Mouse (Mus musculus) olfactory bulb, adult 2 months (tissue): Measurements from ENCODE around the gene Nr5a2. TPM values are rescaled to one million over a fixed set of nuclear protein-coding genes. Genes with fewer than 3 reads are reported as not detected.

Source experiments
- H3K27ac ChIP-seq: fragments of 200-500 bp; 2 replicates; pipeline ENCODE4 v1.5.1; 2012; ENCODE audit warnings: low read depth, low read length; ENCODE audit not compliant: insufficient read depth
- H3K4me1 ChIP-seq: fragments of 200-500 bp; 2 replicates; pipeline ENCODE4 v1.6.1; 2012; ENCODE audit warnings: low read length; ENCODE audit not compliant: control insufficient read depth, insufficient read depth
- H3K4me3 ChIP-seq: fragments of 200-500 bp; 2 replicates; pipeline ENCODE4 v1.5.1; 2012; ENCODE audit warnings: mild to moderate bottlenecking, low read depth, low read length, moderate library complexity; ENCODE audit not compliant: insufficient read depth
- CTCF ChIP-seq: fragments of 200-500 bp; IDR thresholded peaks from 2 replicates; pipeline ENCODE4 v1.5.1; 2012; ENCODE audit warnings: low read depth, mild to moderate bottlenecking, low read length, moderate library complexity; ENCODE audit not compliant: insufficient read depth
- POLR2A ChIP-seq: fragments of 200-500 bp; IDR thresholded peaks from 2 replicates; pipeline ENCODE4 v1.6.1; 2012; ENCODE audit warnings: mild to moderate bottlenecking, low read depth, low read length, moderate library complexity; ENCODE audit not compliant: insufficient read depth
- WGBS: fragments of 180-500 bp; shearing (Covaris S2); methylation state at CpG from one replicate; pipeline ENCODE4 v1.1.7; 2018; 5-methylcytosine and 5-hydroxymethylcytosine counted together
- polyA plus RNA-seq: library from polyadenylated mRNA; stranded (reverse); fragments of >200 nt; gene quantifications from 2 replicates; pipeline ENCODE4 v1.2.4, GENCODE M21; 2012; ENCODE audit warnings: low replicate concordance; ENCODE audit not compliant: missing spikeins, insufficient read depth, insufficient read length

Gene Nr5a2
- polyA plus RNA-seq, 1 experiment, result not detected

GRCm38 (mm10) chr1:136966728-136967386 lies 6.6 kb upstream of the Nr5a2 start:
- no peak for TF ChIP-seq POLR2A
- TF ChIP-seq CTCF, result no peak
- H3K4me1 ChIP-seq, result no peaks in the 10 kb centered on the region
- 86% methylated on average over 12 of the region's 12 CpGs for WGBS
- H3K4me3 ChIP-seq, result no peak overlapping the region
- no peak overlapping the region for H3K27ac ChIP-seq

GRCm38 (mm10) chr1:136959491-136959890 lies 757 bp downstream of the Nr5a2 start:
- no peak overlapping the region for H3K27ac ChIP-seq
- TF ChIP-seq CTCF, result no peak
- TF ChIP-seq POLR2A, result no peak
- H3K4me3 ChIP-seq, result no peak overlapping the region
- H3K4me1 ChIP-seq, result no peaks in the 10 kb centered on the region
- 88% methylated on average over 1 of the region's 1 CpGs for WGBS

GRCm38 (mm10) chr1:136958666-136959065 lies 1.6 kb downstream of the Nr5a2 start:
- H3K4me3 ChIP-seq, result no peak overlapping the region
- no peaks in the 10 kb centered on the region for H3K4me1 ChIP-seq
- H3K27ac ChIP-seq, result no peak overlapping the region
- TF ChIP-seq CTCF, result no peak
- no peak for TF ChIP-seq POLR2A
- WGBS, result 23% methylated on average over 9 of the region's 9 CpGs

- no peaks in the 10 kb centered on the region for H3K4me1 ChIP-seq
- WGBS, result 2% methylated on average over 13 of the region's 13 CpGs
- no peak overlapping the region for H3K4me3 ChIP-seq
- no peak overlapping the region for H3K27ac ChIP-seq
- TF ChIP-seq POLR2A (no peak), CTCF (no peak)
These were observed 2.1 kb downstream of the Nr5a2 start for GRCm38 (mm10) chr1:136958185-136958584.

- peaks cover 4% of the 10 kb centered on the region for H3K4me1 ChIP-seq
- WGBS, result 37% methylated on average over 8 of the region's 8 CpGs
These were observed 2.6 kb downstream of the Nr5a2 start for GRCm38 (mm10) chr1:136957696-136958095.

GRCm38 (mm10) chr1:136954108-136954494 lies 6.1 kb downstream of the Nr5a2 start:
- Histone ChIP-seq H3K4me1 (peaks cover 11% of the 10 kb centered on the region), H3K4me3 (no peak overlapping the region), H3K27ac (no peak overlapping the region)
- 71% methylated on average over 3 of the region's 3 CpGs for WGBS
- no peak for TF ChIP-seq CTCF

More at GRCm38 (mm10) chr1:136957696-136958095, 2.6 kb downstream of the Nr5a2 start:
- TF ChIP-seq CTCF (no peak), POLR2A (no peak)
- Histone ChIP-seq H3K4me3 (no peak overlapping the region), H3K27ac (no peak overlapping the region)

GRCm38 (mm10) chr1:136953444-136954107 lies 6.7 kb downstream of the Nr5a2 start:
- H3K27ac ChIP-seq, result no peak overlapping the region
- TF ChIP-seq CTCF (no peak), POLR2A (no peak)
- no peak overlapping the region for H3K4me3 ChIP-seq
- 8% methylated on average over 15 of the region's 15 CpGs for WGBS
- peaks cover 16% of the 10 kb centered on the region for H3K4me1 ChIP-seq

GRCm38 (mm10) chr1:136952609-136953311 lies 7.5 kb downstream of the Nr5a2 start:
- H3K27ac ChIP-seq, result no peak overlapping the region
- peaks cover 18% of the 10 kb centered on the region for H3K4me1 ChIP-seq
- TF ChIP-seq CTCF (no peak), POLR2A (no peak)
- WGBS, result 2% methylated on average over 39 of the region's 39 CpGs
- H3K4me3 ChIP-seq, result no peak overlapping the region

- H3K27ac ChIP-seq, result no peak overlapping the region
- TF ChIP-seq CTCF (no peak), POLR2A (no peak)
- no peak overlapping the region for H3K4me3 ChIP-seq
- H3K4me1 ChIP-seq, result peaks cover 18% of the 10 kb centered on the region
- WGBS, result 4% methylated on average over 21 of the region's 21 CpGs
These were observed 8.2 kb downstream of the Nr5a2 start for GRCm38 (mm10) chr1:136951946-136952531.
